Mouse (Mus musculus): ENCODE results near the gene Tax1bp1. TPM values are rescaled to one million over a fixed set of nuclear protein-coding genes. Genes with fewer than 3 reads are reported as not detected.
"Not testable (repeated sequence)": the region's sequence is repeated elsewhere in the genome, so short reads cannot be mapped to it uniquely, and the experiment has no call there.

The Tax1bp1 gene
- polyA plus RNA-seq (2012; rRNA removed): 152 and 179 TPM in 2 replicates

- H3K27ac ChIP-seq (ENCODE audit: control insufficient read depth, insufficient read depth, low read depth, low read length): peak within 1 kb of the TSS; percentile 94
- TF ChIP-seq POLR2A (IDR thresholded peaks at IDR 0.05; ENCODE audit: control insufficient read depth, low read depth, low read length): peak; percentile 100
- TF ChIP-seq CTCF (IDR thresholded peaks at IDR 0.05; ENCODE audit: control insufficient read depth, insufficient read depth, insufficient replicate concordance, low read depth, low read length): no peak
- no peaks in the 10 kb centered on the region for H3K36me3 ChIP-seq (ENCODE audit: control insufficient read depth, insufficient read depth, low read length)
- H3K27me3 ChIP-seq (ENCODE audit: control insufficient read depth, insufficient read depth, low read length): no peaks in the 10 kb centered on the region
- H3K4me3 ChIP-seq (ENCODE audit: control insufficient read depth, low read depth, low read length): peak within 1 kb of the TSS; percentile 90
- no peaks in the 10 kb centered on the region; the same call in 1 of the 2 replicates for H3K4me1 ChIP-seq (ENCODE audit: control insufficient read depth, insufficient read depth, low read length)
Observed at GRCm38 (mm10) chr6:52713104-52713896, at the start of gene Tax1bp1. Gene Tax1bp1, plus strand, starts transcription at chr6:52713729.

GRCm38 (mm10) chr6:52667641-52668040, 45.9 kb upstream of the Tax1bp1 start:
- H3K27me3 ChIP-seq (ENCODE audit: control insufficient read depth, insufficient read depth, low read length): no peaks in the 10 kb centered on the region
- TF ChIP-seq POLR2A (IDR thresholded peaks at IDR 0.05; ENCODE audit: control insufficient read depth, low read depth, low read length) (no peak), CTCF (IDR thresholded peaks at IDR 0.05; ENCODE audit: control insufficient read depth, insufficient read depth, insufficient replicate concordance, low read depth, low read length) (no peak)
- no peak overlapping the region for H3K27ac ChIP-seq (ENCODE audit: control insufficient read depth, insufficient read depth, low read depth, low read length)
- no peak overlapping the region for H3K4me3 ChIP-seq (ENCODE audit: control insufficient read depth, low read depth, low read length)
- no peaks in the 10 kb centered on the region; the same call in 1 of the 2 replicates for H3K4me1 ChIP-seq (ENCODE audit: control insufficient read depth, insufficient read depth, low read length)
- no peaks in the 10 kb centered on the region for H3K36me3 ChIP-seq (ENCODE audit: control insufficient read depth, insufficient read depth, low read length)

- not testable (repeated sequence) for H3K4me3 ChIP-seq (ENCODE audit: control insufficient read depth, low read depth, low read length); H3K27ac ChIP-seq (ENCODE audit: control insufficient read depth, insufficient read depth, low read depth, low read length); H3K27me3 ChIP-seq (ENCODE audit: control insufficient read depth, insufficient read depth, low read length); H3K36me3 ChIP-seq (ENCODE audit: control insufficient read depth, insufficient read depth, low read length); H3K4me1 ChIP-seq (ENCODE audit: control insufficient read depth, insufficient read depth, low read length)
Observed at GRCm38 (mm10) chr6:52669878-52670277, 43.7 kb upstream of the Tax1bp1 start.

DNA sequence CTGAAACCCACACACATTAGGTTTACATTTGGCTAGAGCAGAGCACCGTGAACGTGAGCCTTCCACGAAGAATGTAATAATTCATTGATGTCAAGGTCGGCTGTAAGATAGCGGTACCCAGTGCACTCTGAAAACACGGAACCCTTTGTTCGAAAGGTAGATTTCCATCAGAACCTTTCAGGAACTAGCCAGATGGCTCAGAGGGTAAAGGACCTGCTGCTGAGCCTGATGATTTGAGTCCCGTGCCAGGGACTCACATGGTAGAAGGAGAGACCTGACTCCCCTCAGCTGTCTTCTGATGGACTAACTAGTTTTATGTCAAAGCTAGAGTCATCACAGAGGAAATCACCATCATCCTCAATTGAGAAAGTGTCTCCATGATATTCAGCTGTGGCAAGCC, 41.7 kb upstream of the Tax1bp1 start:
- no peak overlapping the region for H3K27ac ChIP-seq (ENCODE audit: control insufficient read depth, insufficient read depth, low read depth, low read length)
- no peaks in the 10 kb centered on the region for H3K27me3 ChIP-seq (ENCODE audit: control insufficient read depth, insufficient read depth, low read length)
- peaks cover 5% of the 10 kb centered on the region for H3K4me1 ChIP-seq (ENCODE audit: control insufficient read depth, insufficient read depth, low read length)
- no peaks in the 10 kb centered on the region for H3K36me3 ChIP-seq (ENCODE audit: control insufficient read depth, insufficient read depth, low read length)
- H3K4me3 ChIP-seq (ENCODE audit: control insufficient read depth, low read depth, low read length): no peak overlapping the region
- TF ChIP-seq POLR2A (IDR thresholded peaks at IDR 0.05; ENCODE audit: control insufficient read depth, low read depth, low read length): no peak
- TF ChIP-seq CTCF (IDR thresholded peaks at IDR 0.05; ENCODE audit: control insufficient read depth, insufficient read depth, insufficient replicate concordance, low read depth, low read length): no peak

GRCm38 (mm10) chr6:52672539-52672938, 41.0 kb upstream of the Tax1bp1 start:
- H3K27ac ChIP-seq (ENCODE audit: control insufficient read depth, insufficient read depth, low read depth, low read length): no peak overlapping the region
- TF ChIP-seq POLR2A (IDR thresholded peaks at IDR 0.05; ENCODE audit: control insufficient read depth, low read depth, low read length) (no peak), CTCF (IDR thresholded peaks at IDR 0.05; ENCODE audit: control insufficient read depth, insufficient read depth, insufficient replicate concordance, low read depth, low read length) (no peak)
- peaks cover 5% of the 10 kb centered on the region for H3K4me1 ChIP-seq (ENCODE audit: control insufficient read depth, insufficient read depth, low read length)
- no peak overlapping the region for H3K4me3 ChIP-seq (ENCODE audit: control insufficient read depth, low read depth, low read length)
- H3K27me3 ChIP-seq (ENCODE audit: control insufficient read depth, insufficient read depth, low read length): no peaks in the 10 kb centered on the region
- H3K36me3 ChIP-seq (ENCODE audit: control insufficient read depth, insufficient read depth, low read length): no peaks in the 10 kb centered on the region

- H3K4me1 ChIP-seq (ENCODE audit: control insufficient read depth, insufficient read depth, low read length): peaks cover 5% of the 10 kb centered on the region
- H3K27me3 ChIP-seq (ENCODE audit: control insufficient read depth, insufficient read depth, low read length): no peaks in the 10 kb centered on the region
- H3K4me3 ChIP-seq (ENCODE audit: control insufficient read depth, low read depth, low read length): no peak overlapping the region
- H3K27ac ChIP-seq (ENCODE audit: control insufficient read depth, insufficient read depth, low read depth, low read length): no peak overlapping the region
- TF ChIP-seq CTCF (IDR thresholded peaks at IDR 0.05; ENCODE audit: control insufficient read depth, insufficient read depth, insufficient replicate concordance, low read depth, low read length) (no peak), POLR2A (IDR thresholded peaks at IDR 0.05; ENCODE audit: control insufficient read depth, low read depth, low read length) (no peak)
- H3K36me3 ChIP-seq (ENCODE audit: control insufficient read depth, insufficient read depth, low read length): no peaks in the 10 kb centered on the region
Observed at GRCm38 (mm10) chr6:52673706-52674105, 39.8 kb upstream of the Tax1bp1 start.

- Histone ChIP-seq H3K36me3 (ENCODE audit: control insufficient read depth, insufficient read depth, low read length) (no peaks in the 10 kb centered on the region), H3K4me3 (ENCODE audit: control insufficient read depth, low read depth, low read length) (peak overlapping the region; percentile 17), H3K27me3 (ENCODE audit: control insufficient read depth, insufficient read depth, low read length) (no peaks in the 10 kb centered on the region), H3K4me1 (ENCODE audit: control insufficient read depth, insufficient read depth, low read length) (peaks cover 5% of the 10 kb centered on the region), H3K27ac (ENCODE audit: control insufficient read depth, insufficient read depth, low read depth, low read length) (no peak overlapping the region)
- no peak for TF ChIP-seq CTCF (IDR thresholded peaks at IDR 0.05; ENCODE audit: control insufficient read depth, insufficient read depth, insufficient replicate concordance, low read depth, low read length)
- TF ChIP-seq POLR2A (IDR thresholded peaks at IDR 0.05; ENCODE audit: control insufficient read depth, low read depth, low read length): no peak
Observed at GRCm38 (mm10) chr6:52674541-52674940, 39.0 kb upstream of the Tax1bp1 start.
